Mouse (Mus musculus): Measurements from ENCODE around the gene Gm11595. TPM values are rescaled to one million over a fixed set of nuclear protein-coding genes. Genes with fewer than 3 reads are reported as not detected.

The Gm11595 gene
- not detected in 2 replicates for polyA plus RNA-seq (2012; rRNA removed)

GRCm38 (mm10) chr11:99772813-99773212, at the start of gene Gm11595:
Gene Gm11595, minus strand, starts transcription at chr11:99772913.

DNA sequence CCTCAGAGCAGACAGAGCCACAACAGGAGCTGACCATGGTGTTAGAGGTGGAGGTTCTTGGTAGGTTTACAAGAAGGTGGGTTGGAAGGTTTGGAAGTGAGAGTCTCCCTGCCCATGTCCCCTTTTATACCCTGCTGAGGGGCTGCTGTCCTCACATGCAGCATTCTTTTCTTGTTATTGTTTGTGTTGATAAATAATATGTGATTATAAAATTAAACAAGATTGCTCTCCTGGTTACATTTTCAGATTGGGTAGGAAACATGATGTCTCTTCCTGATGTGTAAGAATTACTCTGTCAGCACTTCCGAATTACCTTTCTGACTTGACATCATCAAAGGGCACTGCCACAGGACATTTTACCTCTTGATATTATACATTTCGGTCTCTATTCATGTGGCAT, 42.9 kb upstream of the Gm11595 start, which contains the start of gene Gm11564:
TSS of gene Gm11564 (minus strand) at position 101 of the 400 bp plus-strand sequence.

GRCm38 (mm10) chr11:99809792-99810191, 37.1 kb upstream of the Gm11595 start, which contains the start of gene Krtap4-13:
Gene Krtap4-13, minus strand, starts transcription at chr11:99809892.

GRCm38 (mm10) chr11:99804346-99804745, 31.6 kb upstream of the Gm11595 start, which contains the start of gene Gm11554:
Gene Gm11554, minus strand, starts transcription at chr11:99804446.

DNA sequence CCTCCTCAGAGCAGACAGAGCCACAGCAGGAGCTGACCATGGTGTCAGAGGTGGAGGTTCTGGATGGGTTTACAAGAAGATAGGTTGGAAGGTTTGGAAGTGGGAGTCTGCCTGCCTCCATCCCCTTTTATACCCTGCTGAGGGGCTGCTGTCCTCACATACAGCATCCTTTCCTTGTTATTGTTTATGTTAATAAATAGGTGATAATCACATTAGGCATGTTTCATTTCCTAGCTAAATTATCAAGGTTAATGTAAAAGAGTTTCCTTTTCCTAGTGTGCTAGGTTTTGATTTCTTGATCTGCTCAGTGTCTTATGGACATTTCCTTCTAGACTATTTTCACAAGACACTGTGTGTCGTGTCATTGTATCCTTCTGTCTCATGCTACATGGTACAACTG, 26.1 kb upstream of the Gm11595 start, which contains the start of gene Gm11569:
TSS of gene Gm11569 (minus strand) at position 101 of the 400 bp plus-strand sequence.

GRCm38 (mm10) chr11:99793367-99793766, 20.7 kb upstream of the Gm11595 start, which contains the start of gene Gm11596:
Gene Gm11596, minus strand, starts transcription at chr11:99793467.

DNA sequence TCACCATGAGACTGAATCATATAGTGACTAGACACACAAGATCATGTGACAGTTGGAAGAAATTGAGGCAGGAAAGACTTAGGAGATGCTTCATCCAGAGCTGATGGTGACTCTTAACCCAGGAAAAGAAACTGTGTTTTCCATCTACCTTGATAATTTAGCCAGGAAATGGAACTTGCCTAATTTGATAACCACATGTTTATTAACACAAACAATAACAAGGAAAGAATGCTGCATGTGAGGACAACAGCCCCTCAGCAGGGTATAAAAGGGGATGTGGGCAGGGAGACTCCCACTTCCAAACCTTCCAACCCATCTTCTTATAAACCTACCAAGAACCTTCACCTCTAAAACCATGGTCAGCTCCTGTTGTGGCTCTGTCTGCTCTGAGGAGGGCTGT, 12.2 kb upstream of the Gm11595 start, which contains the start of gene Krtap4-9:
TSS of gene Krtap4-9 (plus strand) at position 301 of the 400 bp plus-strand sequence.

DNA sequence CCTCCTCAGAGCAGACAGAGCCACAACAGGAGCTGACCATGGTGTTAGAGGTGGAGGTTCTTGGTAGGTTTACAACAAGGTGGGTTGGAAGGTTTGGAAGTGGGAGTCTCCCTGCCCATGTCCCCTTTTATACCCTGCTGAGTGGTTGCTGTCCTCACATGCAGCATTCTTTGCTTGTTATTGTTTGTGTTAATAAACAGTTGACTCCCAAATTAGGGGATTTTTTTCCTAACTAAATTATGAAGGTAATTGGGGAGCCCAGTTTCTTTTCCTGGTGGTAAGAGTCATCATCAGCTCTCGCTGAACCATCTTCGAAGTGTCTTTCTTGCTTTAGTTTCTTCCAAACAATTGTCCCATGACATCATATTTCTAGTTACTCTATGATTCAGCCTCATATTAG, 7.9 kb upstream of the Gm11595 start, which contains the start of gene Krtap4-8:
TSS of gene Krtap4-8 (minus strand) at position 101 of the 400 bp plus-strand sequence.

GRCm38 (mm10) chr11:99734190-99734589, 38.5 kb downstream of the Gm11595 start, which contains the start of gene Gm14180:
Gene Gm14180, minus strand, starts transcription at chr11:99734290.

Other genes starting within 250 kb of the Gm11595 start
- not detected in 2 replicates for gene Krt40, start 229.8 kb downstream of the Gm11595 start, polyA plus RNA-seq (2012; rRNA removed)
- not detected in 2 replicates for gene Krtap3-3, start 222.0 kb downstream of the Gm11595 start, polyA plus RNA-seq (2012; rRNA removed)
- gene Krtap3-2, start 216.1 kb downstream of the Gm11595 start, polyA plus RNA-seq (2012; rRNA removed) = not detected in 2 replicates
- not detected in 2 replicates for gene Gm11939, start 213.4 kb downstream of the Gm11595 start, polyA plus RNA-seq (2012; rRNA removed)
- not detected in 2 replicates for gene Krtap3-1, start 206.3 kb downstream of the Gm11595 start, polyA plus RNA-seq (2012; rRNA removed)
- gene Krtap1-5, start 191.9 kb downstream of the Gm11595 start, polyA plus RNA-seq (2012; rRNA removed) = not detected in 2 replicates
- gene Krtap1-4, start 189.3 kb downstream of the Gm11595 start, polyA plus RNA-seq (2012; rRNA removed) = not detected in 2 replicates
- not detected in 2 replicates for gene Krtap1-3, start 181.6 kb downstream of the Gm11595 start, polyA plus RNA-seq (2012; rRNA removed)
- not detected in 2 replicates for gene Krtap9-3, start 174.8 kb downstream of the Gm11595 start, polyA plus RNA-seq (2012; rRNA removed)
- gene Gm11938, start 169.6 kb downstream of the Gm11595 start, polyA plus RNA-seq (2012; rRNA removed) = not detected in 2 replicates
- not detected in 2 replicates for gene Gm11937, start 162.7 kb downstream of the Gm11595 start, polyA plus RNA-seq (2012; rRNA removed)
- not detected in 2 replicates for gene Krtap2-4, start 158.1 kb downstream of the Gm11595 start, polyA plus RNA-seq (2012; rRNA removed)
- 0.18 and 0.21 TPM in 2 replicates for gene Gm11562, start 152.5 kb downstream of the Gm11595 start, polyA plus RNA-seq (2012; rRNA removed)
- not detected in 2 replicates for gene Krtap4-1, start 144.7 kb downstream of the Gm11595 start, polyA plus RNA-seq (2012; rRNA removed)
- gene Krtap4-2, start 137.8 kb downstream of the Gm11595 start, polyA plus RNA-seq (2012; rRNA removed) = not detected in 2 replicates
- not detected in 2 replicates for gene Krtap4-7, start 128.8 kb downstream of the Gm11595 start, polyA plus RNA-seq (2012; rRNA removed)
- not detected in 2 replicates for gene Gm11555, start 122.7 kb downstream of the Gm11595 start, polyA plus RNA-seq (2012; rRNA removed)
- gene Gm11563, start 114.0 kb downstream of the Gm11595 start, polyA plus RNA-seq (2012; rRNA removed) = not detected in 2 replicates
- 0.18 and 0.26 TPM in 2 replicates for gene Krtap4-6, start 107.0 kb downstream of the Gm11595 start, polyA plus RNA-seq (2012; rRNA removed)
- gene Gm14190, start 82.2 kb downstream of the Gm11595 start, polyA plus RNA-seq (2012; rRNA removed) = not detected in 2 replicates
- not detected in 2 replicates for gene Gm14180, start 38.6 kb downstream of the Gm11595 start, polyA plus RNA-seq (2012; rRNA removed)
- not detected in 2 replicates for gene Krtap4-8, start 7.8 kb upstream of the Gm11595 start, polyA plus RNA-seq (2012; rRNA removed)
- not detected in 2 replicates for gene Krtap4-9, start 12.3 kb upstream of the Gm11595 start, polyA plus RNA-seq (2012; rRNA removed)
- gene Gm11596, start 20.6 kb upstream of the Gm11595 start, polyA plus RNA-seq (2012; rRNA removed) = not detected in 2 replicates
- gene Gm11569, start 26.0 kb upstream of the Gm11595 start, polyA plus RNA-seq (2012; rRNA removed) = not detected in 2 replicates
- gene Gm11554, start 31.5 kb upstream of the Gm11595 start, polyA plus RNA-seq (2012; rRNA removed) = not detected in 2 replicates
- gene Krtap4-13, start 37.0 kb upstream of the Gm11595 start, polyA plus RNA-seq (2012; rRNA removed) = not detected in 2 replicates
- not detected in 2 replicates for gene Gm11564, start 42.8 kb upstream of the Gm11595 start, polyA plus RNA-seq (2012; rRNA removed)
- not detected in 2 replicates for gene 2300003K06Rik, start 65.2 kb upstream of the Gm11595 start, polyA plus RNA-seq (2012; rRNA removed)
- not detected in 2 replicates for gene Krtap4-16, start 78.7 kb upstream of the Gm11595 start, polyA plus RNA-seq (2012; rRNA removed)
- not detected in 2 replicates for gene Gm11568, start 85.0 kb upstream of the Gm11595 start, polyA plus RNA-seq (2012; rRNA removed)
- not detected in 2 replicates for gene Gm11559, start 91.6 kb upstream of the Gm11595 start, polyA plus RNA-seq (2012; rRNA removed)
- not detected in 2 replicates for gene Krtap9-1, start 100.5 kb upstream of the Gm11595 start, polyA plus RNA-seq (2012; rRNA removed)
- gene Gm11567, start 106.3 kb upstream of the Gm11595 start, polyA plus RNA-seq (2012; rRNA removed) = not detected in 2 replicates
- gene Krtap31-1, start 135.0 kb upstream of the Gm11595 start, polyA plus RNA-seq (2012; rRNA removed) = not detected in 2 replicates
- gene Gm11565, start 141.8 kb upstream of the Gm11595 start, polyA plus RNA-seq (2012; rRNA removed) = not detected in 2 replicates
- gene Krtap31-2, start 163.4 kb upstream of the Gm11595 start, polyA plus RNA-seq (2012; rRNA removed) = not detected in 2 replicates
- gene Krtap9-5, start 175.6 kb upstream of the Gm11595 start, polyA plus RNA-seq (2012; rRNA removed) = not detected in 2 replicates
- not detected in 2 replicates for gene Krtap29-1, start 206.1 kb upstream of the Gm11595 start, polyA plus RNA-seq (2012; rRNA removed)
- not detected in 2 replicates for gene Krtap16-1, start 213.7 kb upstream of the Gm11595 start, polyA plus RNA-seq (2012; rRNA removed)
- 0.23 TPM in 1 of 2 replicates, not detected in the other for gene Krtap17-1, start 221.1 kb upstream of the Gm11595 start, polyA plus RNA-seq (2012; rRNA removed)
- not detected in 2 replicates for gene Krt33a, start 243.3 kb upstream of the Gm11595 start, polyA plus RNA-seq (2012; rRNA removed)